Mouse (Mus musculus): ENCODE data around the gene Tnrc18. TPM values are rescaled to one million over a fixed set of nuclear protein-coding genes. Genes with fewer than 3 reads are reported as not detected.

Tnrc18 gene
- total RNA-seq, 2 experiments from 2014 or later, result 113 TPM

DNA sequence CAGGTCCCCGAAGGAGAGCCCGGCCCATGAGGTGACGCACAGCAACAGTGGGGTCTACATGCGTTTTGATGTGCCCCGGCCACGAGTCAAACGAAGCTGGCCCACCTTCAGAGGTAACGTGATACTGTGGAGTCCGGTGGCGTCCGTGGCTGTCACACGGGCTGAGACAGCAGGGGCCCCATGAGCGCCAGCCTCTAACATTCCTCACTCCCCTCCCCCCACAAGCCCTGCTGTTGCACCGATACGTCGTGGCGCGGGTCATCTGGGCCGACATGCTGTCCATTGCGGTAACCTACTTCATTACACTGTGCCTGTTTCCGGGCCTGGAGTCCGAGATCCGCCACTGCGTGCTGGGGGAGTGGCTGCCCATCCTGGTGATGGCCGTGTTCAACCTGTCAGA, 99.0 kb downstream of the Tnrc18 start:
- no peak for DNase-seq

DNA sequence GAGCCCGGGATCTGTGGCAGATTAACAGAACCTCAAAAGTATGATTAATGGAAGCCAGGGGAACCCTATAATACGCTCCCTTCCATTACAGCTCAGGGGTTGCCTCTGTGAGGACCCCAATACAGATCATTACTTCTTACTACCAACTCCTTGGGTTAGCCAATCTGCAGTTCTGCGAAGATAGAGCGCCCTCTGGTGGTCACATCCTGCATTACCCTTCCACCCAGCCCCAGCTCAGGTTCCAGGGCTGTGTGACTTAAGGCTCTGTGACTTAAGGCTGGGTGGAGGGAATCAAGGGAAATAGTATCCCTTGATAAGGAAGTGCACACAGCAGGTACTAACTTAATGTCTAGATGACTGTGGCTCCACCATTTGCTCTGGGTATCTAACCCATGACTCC, 99.4 kb downstream of the Tnrc18 start:
- DNase-seq, result peak; percentile 88

GRCm38 (mm10) chr5:142716056-142716455, 101.4 kb downstream of the Tnrc18 start:
- DNase-seq, result no peak

DNA sequence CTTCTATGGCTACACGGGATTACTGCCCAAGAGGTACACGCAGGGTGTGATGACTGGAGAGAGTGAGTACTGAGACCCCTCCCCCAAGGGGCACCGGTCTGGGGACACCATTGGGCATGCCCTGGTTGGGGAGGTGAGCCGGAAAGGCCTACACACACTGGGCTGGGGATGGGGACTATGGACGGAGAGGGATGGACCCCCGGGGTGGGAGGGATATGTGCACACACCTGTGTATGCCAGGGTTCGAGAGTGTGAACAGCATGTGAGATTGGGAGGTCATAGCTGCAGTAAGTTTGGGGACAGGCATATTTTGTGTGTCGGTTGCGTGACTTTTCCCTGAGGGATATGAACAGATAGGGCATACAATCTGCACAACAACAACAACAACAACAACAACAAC, 102.4 kb downstream of the Tnrc18 start:
- no peak for DNase-seq

DNA sequence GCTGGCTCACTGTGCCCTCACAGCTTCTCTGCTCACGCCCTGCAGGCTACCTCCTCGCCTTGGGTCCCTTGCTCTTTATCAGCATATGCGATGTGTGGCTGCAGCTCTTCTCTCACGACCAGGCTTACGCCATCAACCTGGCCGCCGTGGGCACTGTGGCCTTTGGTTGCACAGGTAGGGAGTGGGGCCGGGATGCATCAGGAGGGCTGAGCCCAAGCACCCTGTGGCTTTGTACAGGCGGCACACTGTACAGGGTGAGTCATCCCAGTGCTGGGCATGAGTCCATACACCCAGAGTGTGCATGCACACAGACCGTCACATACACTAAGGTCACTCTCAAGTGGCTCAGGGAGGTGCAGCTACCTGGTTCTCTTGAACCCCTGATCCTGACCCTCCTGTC, 103.5 kb downstream of the Tnrc18 start:
- no peak for DNase-seq

DNA sequence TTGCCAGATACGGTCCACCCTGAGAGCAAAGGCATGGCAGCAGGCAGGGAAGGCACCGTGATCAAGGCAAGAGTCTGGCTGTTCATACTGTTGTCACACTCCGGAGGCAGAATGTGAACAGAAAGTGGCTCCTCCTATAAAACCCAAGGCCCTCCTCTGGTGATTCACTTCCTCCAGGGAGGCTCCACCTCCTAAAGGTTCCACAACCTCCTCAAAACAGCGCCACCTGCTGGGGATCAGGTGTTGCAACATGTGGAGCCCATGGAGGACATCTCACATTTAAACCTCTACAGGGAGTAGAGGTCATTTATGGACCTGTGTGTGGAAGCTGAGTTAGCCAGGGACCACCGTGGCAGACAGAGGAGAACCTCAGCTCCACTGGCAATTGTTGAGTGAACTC, 105.1 kb downstream of the Tnrc18 start:
- DNase-seq, result no peak

- DNase-seq, result no peak
Measured at GRCm38 (mm10) chr5:142709436-142709835, 108.0 kb downstream of the Tnrc18 start.

DNA sequence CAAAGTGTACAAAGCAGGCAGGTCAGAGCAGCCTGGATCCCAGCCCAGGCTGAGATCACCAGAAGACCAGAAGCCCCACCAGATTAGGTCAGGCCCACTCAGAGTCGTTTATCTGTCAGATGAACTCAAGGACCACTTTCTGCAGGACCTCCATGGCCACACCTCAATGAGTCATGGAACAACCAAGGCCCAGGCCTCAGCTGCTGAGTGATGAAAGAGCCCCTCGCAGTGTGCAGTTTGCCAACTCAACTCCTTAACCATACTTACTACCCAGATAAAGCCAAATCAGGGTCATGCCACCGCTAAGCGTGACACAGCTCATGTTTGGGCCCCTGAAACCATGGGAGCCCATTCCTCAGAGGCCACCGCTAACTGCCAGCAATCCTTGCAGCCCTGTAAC, 109.8 kb downstream of the Tnrc18 start:
- no peak for DNase-seq

DNA sequence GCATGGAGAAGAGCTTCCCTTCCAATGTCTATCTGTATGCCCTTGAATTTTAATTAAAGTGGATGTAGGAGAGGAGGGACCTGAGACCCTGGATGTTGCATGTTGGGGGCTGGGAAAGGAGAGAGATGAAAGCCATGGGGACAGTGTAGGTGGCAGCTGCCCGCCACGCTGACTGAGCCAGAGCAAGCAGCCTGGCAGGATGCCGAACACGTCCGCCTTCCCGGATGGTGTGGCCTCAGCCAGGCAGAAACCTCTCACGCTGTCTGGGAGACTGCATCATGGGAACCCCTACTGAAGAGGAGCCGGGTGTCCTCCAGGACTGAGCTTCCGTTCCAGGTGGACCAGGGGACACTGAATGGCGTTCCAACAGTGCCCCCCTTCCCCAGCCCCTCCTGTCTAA, 113.9 kb downstream of the Tnrc18 start:
- DNase-seq, result no peak

DNA sequence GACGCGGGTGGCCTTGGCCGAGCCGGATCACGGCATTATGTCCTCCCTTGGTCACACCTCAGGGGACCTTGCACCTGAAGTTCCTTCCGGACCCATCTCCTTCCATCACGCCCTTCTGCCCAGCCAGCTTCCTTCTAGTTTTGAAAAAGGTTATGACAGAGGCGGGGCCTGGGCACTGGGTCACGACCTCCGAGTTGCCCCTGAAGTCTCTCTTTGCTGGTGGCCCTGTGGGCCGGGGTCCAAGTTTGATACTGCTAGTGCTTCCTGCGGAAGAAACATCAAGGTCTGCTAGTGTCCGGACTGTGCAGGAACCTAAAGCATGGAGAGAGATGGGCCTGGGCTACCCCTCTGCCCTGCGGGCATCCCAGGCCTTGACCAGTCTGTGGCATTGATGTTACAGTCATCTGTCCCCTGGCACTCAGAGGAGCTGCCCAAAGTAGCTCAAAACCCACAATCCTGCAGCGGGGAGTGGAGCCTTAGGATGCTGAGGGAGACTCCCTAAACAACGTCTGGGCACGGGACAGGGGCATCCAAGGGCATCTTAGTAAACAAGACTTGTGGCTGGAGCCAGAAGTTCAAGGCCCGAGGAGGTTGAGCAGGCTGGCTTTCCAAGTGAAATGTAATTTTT, 114.8 kb downstream of the Tnrc18 start:
- DNase-seq, result no peak

- peak; percentile 39 for DNase-seq
Measured at GRCm38 (mm10) chr5:142701651-142702510, 115.6 kb downstream of the Tnrc18 start.

DNA sequence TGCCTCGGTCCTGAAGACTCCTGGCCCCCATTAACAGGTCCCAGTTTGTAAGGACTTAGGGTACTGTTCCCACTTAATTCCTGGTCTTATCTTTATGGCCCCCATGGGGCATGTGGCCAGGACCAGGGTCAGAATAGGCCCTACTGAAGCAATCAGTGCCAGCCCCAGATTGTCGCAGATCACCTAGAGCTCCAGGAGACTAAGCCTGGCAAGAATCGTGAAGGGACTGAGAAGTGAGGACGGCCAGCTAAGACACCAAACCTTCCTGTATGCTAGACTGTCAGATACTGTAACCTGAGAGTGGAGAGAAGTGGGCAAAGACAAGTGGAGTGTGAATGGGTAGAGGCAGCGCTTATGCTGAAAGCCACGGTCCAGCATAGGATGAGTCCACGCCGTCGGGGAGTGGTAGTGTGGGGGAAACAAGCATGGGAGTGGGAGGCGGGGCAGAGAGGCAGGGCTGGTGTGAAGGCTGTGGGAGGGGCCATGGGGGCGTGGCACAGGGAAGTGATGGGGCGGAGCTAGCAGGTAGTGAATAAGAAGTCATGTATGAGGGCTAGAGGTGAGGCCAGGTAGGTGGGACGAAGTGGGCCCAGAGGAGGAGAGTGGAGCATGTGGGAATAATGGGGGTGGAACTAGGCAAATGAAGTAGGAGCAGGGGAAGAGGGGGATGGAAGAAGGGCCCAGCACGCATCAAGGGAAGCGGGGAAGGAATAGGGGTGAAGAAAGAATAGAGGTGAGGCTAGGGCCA, 116.4 kb downstream of the Tnrc18 start:
- no peak for DNase-seq

DNA sequence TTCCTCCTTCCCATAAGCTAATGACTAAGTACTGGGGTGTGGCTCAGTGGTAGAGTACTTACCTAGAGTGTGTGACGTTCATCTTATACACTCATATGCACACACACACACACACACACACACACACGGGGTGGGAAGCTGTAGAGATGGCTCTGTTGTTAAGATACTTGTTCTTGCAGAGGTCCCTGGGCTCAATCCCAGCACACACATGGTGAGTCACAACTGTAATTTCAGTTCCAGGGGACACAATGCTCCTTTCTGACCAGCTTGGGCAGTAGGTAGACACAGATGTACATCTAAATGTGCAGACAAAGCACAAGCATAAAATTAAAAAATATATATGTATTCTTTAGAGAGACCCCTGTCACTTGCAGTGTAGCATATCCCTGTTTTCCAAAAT, 119.7 kb downstream of the Tnrc18 start:
- DNase-seq, result no peak

- DNase-seq, result no peak
Measured at GRCm38 (mm10) chr5:142696865-142697264, 120.6 kb downstream of the Tnrc18 start.

DNA sequence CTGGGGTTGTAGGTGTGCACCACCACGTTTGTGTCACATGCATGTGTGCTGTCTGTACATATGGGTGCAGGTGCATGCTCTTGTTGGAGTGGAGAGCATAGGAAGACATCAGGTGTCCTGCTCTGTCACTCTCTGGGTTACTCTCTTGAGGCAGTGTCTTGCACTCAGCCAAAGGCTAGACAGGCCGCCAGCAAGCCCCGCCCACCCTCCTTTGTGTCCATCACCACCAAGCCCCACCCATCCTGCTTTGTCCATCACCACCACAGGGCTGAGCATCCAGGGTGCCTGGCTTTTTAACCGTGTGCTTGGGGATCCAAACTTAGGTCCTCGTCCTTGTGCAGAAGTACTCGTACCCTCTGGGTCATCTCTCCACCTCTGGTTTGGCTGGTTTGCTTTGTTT, 121.2 kb downstream of the Tnrc18 start:
- DNase-seq, result no peak

DNA sequence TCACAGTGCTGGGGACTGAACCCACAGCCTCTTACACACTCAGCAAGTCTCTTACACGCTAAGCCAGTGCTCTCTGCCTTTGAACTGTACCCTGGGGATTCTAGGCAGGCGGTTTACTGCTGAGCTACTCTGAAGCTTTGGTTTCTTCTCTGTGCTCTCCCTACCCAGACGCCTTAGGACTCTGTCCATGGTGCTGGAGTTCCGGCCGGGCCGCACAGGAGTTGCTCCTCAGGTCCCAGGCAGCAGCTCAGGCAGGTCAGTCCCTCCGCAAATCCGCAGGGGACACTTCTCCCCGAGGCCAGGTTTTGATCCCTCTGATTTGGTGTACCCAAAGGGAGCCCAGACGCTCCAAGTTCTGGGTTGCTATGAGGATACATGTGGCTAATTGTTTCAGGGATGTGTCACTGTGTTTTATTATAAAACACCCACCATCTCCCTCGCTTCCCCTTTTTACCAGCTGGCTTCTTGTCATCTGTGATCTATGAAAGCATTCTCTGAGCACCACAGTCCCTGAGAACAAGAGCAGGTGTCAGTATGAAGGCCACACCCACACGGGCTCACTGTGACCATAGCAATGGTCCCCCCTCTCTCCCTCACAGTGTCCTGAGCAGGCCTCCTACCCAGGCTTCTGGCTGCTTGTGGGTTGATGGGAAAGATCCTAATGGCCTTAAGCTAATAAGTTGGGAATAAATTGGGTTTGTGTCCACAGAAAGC, 122.7 kb downstream of the Tnrc18 start:
- peak; percentile 81 for DNase-seq

- DNase-seq, result no peak
Measured at GRCm38 (mm10) chr5:142693738-142694430, 123.6 kb downstream of the Tnrc18 start.

DNA sequence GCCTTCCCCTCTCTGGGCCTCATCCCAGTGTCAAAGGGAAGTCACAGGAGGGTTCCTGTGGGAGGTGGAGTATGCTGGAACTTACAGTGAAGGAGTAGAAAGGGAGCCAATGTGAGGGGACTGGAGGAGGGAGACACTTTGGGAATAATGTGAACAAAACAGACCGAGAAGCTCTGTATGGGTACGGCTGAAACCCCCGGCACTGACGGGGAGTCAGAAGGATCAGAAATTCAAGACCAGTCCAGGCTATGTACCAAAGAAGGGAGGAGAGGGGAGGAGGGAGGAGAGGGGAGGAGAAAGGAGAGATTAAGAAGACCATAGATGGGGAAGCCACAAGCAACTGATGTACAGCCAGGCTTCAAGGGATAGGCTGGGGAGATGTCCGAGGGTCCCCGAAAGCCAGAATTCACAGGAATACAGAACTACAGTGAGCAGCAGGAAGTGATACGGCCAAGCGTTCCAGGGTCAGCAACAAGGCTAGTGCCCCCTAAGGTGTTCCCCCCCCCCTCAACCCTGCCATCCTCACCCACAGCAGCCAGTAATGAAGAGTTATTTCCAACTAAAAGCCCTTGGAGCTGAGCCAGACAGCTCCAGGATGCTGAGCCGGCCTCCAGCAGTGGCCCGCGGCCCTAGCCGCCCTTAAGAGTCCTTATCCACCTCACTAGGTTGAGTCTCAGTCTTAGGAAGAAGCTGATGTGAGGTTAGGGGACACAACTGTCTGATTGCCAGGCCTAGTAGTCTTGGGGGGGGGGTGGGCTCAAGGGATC, 124.3 kb downstream of the Tnrc18 start:
- no peak for DNase-seq

DNA sequence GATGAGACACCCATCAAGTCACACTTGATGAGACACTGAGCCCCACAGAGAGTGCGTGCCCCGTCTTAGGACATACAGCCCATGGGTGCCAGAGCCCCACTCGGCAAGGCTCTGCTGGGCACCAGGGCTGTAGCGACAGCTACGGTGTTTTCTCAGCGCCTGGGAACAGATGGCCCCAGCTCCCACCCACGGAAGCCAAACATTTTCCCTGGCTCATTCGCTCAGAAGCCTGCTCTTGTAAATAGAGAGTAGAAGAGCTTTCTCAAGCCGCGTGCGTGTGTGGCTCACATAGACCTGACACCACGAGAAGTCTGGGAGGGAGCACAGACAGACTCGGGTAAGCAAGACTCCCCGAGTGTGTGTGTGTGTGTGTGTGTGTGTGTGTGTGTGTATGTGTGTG, 125.2 kb downstream of the Tnrc18 start, which contains the start of gene Slc29a4:
TSS of gene Slc29a4 (plus strand) at position 265 of the 400 bp plus-strand sequence.
- no peak for DNase-seq

DNA sequence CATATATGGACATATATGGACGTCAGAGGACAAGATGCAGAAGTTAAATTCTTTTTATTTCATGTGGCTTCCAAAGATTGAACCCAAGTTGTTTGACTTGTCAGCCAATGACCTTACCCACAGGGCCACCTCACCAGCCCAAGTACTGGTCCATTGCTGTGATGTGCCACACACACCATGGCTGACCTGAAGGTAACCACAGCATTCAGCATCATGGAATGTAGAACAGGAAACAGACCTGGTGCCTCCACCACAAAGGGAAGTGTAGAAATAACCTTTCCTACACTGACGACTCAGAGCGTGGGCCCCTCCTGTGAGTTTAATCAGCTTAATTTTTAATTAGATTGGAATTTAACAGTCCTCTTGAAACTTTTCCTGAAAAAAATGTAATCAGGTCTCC, 127.1 kb downstream of the Tnrc18 start:
- no peak for DNase-seq

DNA sequence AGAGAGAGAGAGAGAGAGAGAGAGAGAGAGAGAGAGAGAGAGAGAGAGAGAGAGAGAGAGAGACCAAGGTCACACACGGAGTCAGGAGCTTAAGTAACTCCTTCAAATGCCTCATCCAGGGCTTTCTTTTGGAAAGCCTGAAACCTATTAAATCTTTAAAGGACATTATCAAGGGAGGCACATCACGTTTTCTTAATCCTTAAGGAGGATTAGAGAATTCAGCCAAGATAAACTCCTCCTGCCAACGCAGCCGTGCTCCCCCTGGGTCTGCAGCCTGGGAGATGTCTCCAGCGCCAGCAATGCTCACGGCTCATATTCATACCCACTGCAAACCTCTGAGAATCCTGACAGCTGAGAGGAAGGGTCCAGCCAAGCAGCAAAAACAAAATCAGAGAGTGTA, 128.6 kb downstream of the Tnrc18 start:
- DNase-seq, result no peak

Measured in heart, postnatal 4 days (tissue).